Mouse (Mus musculus) erythroblast, embryonic 14.5 days (primary cell): ENCODE measurements around the gene Gpr137.

Experiments
- GATA1 ChIP-seq: IDR thresholded peaks from 2 replicates; pipeline ENCODE4 v1.6.1; 2012; ENCODE audit warnings: low read length, inconsistent platforms, mixed read lengths
- TAL1 ChIP-seq: IDR thresholded peaks from 3 replicates; pipeline ENCODE4 v1.6.1; 2012; ENCODE audit warnings: low read length, inconsistent platforms, mixed read lengths

DNA sequence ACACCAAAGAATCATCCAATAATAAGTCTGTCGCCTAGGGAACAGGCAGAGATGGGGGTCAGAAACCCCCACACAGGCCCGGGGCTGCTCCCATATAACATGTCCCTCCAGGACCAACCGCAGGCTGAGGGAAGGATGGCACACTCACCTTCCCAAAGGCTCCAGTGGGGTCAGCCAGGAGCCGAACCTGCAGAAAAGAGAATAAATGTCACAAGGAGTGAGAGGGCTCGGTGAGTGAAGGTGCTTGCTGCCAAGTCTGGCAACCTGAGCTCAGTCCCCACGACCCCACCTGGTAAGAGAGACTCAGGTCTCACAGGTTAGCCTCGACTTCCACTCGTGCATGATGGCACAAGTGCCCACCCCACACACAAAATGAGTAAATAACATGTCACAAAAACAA is 35.2 kb downstream of the Gpr137 start:
- no peak for TF ChIP-seq GATA1
- no peak for TF ChIP-seq TAL1
